Mouse (Mus musculus): ENCODE data around the gene Gm9376.

Gm9376 gene

GRCm38 (mm10) chr14:118282272-118282671 lies 15.5 kb downstream of the Gm9376 start:
- DNase-seq (ENCODE audit: low read depth, low spot score) = no peak

GRCm38 (mm10) chr14:118282917-118283316 lies 16.2 kb downstream of the Gm9376 start:
- DNase-seq (ENCODE audit: low read depth, low spot score) = no peak

GRCm38 (mm10) chr14:118286096-118286495 lies 19.3 kb downstream of the Gm9376 start:
- DNase-seq (ENCODE audit: low read depth, low spot score) = no peak

- DNase-seq (ENCODE audit: low read depth, low spot score) = no peak
These were observed 22.4 kb downstream of the Gm9376 start for GRCm38 (mm10) chr14:118289133-118289532.

GRCm38 (mm10) chr14:118290009-118290408 lies 23.2 kb downstream of the Gm9376 start:
- no peak for DNase-seq (ENCODE audit: low read depth, low spot score)

- no peak for DNase-seq (ENCODE audit: low read depth, low spot score)
These were observed 35.8 kb downstream of the Gm9376 start for GRCm38 (mm10) chr14:118302606-118303005.

- no peak for DNase-seq (ENCODE audit: low read depth, low spot score)
These were observed 37.8 kb downstream of the Gm9376 start for GRCm38 (mm10) chr14:118304560-118304959.

GRCm38 (mm10) chr14:118305951-118306350 lies 39.2 kb downstream of the Gm9376 start:
- no peak for DNase-seq (ENCODE audit: low read depth, low spot score)

- DNase-seq (ENCODE audit: low read depth, low spot score) = no peak
These were observed 40.3 kb downstream of the Gm9376 start for GRCm38 (mm10) chr14:118307060-118307459.

GRCm38 (mm10) chr14:118311703-118312102 lies 44.9 kb downstream of the Gm9376 start:
- no peak for DNase-seq (ENCODE audit: low read depth, low spot score)

- DNase-seq (ENCODE audit: low read depth, low spot score) = no peak
These were observed 45.9 kb downstream of the Gm9376 start for GRCm38 (mm10) chr14:118312664-118313063.

- DNase-seq (ENCODE audit: low read depth, low spot score) = no peak
These were observed 47.2 kb downstream of the Gm9376 start for GRCm38 (mm10) chr14:118313931-118314330.

- no peak for DNase-seq (ENCODE audit: low read depth, low spot score)
These were observed 50.5 kb downstream of the Gm9376 start for GRCm38 (mm10) chr14:118317260-118317659.
